Mouse (Mus musculus): ENCODE measurements around the gene Gm34653. TPM values are rescaled to one million over a fixed set of nuclear protein-coding genes. Genes with fewer than 3 reads are reported as not detected.
"Not testable (repeated sequence)": the region's sequence is repeated elsewhere in the genome, so short reads cannot be mapped to it uniquely, and the experiment has no call there.

Gene Gm34653
- polyA plus RNA-seq, 1 experiment from 2014 or later = 0.16 TPM

GRCm38 (mm10) chr2:34802565-34803245 is 30.1 kb upstream of the Gm34653 start:
- H3K9me3 ChIP-seq (replicated peaks); H3K27me3 ChIP-seq: not testable (repeated sequence)
- H3K9ac ChIP-seq = peak overlapping the region; percentile 89
- peaks cover 22% of the 10 kb centered on the region for H3K36me3 ChIP-seq
- H3K4me3 ChIP-seq (replicated peaks) = peak overlapping the region; percentile 74
- peak overlapping the region; percentile 67 for H3K4me2 ChIP-seq
- ATAC-seq (replicated peaks; ENCODE audit: low FRiP score) = peak; percentile 59
- peaks cover 41% of the 10 kb centered on the region for H3K4me1 ChIP-seq
- 0% methylated on average over 32 of the region's 32 CpGs for WGBS
- peak overlapping the region; percentile 95 for H3K27ac ChIP-seq

- H3K27me3 ChIP-seq = no peaks in the 10 kb centered on the region
- 72% methylated on average over 3 of the region's 3 CpGs for WGBS
- peaks cover 31% of the 10 kb centered on the region for H3K36me3 ChIP-seq
- no peaks in the 10 kb centered on the region for H3K9me3 ChIP-seq (replicated peaks)
- H3K4me3 ChIP-seq (replicated peaks) = peak overlapping the region; percentile 28
- H3K4me1 ChIP-seq = peaks cover 35% of the 10 kb centered on the region
- no peak for ATAC-seq (replicated peaks; ENCODE audit: low FRiP score)
- no peak overlapping the region for H3K27ac ChIP-seq
- H3K9ac ChIP-seq = no peak overlapping the region
- H3K4me2 ChIP-seq = peak overlapping the region; percentile 47
Observed at GRCm38 (mm10) chr2:34803746-34804145, 29.1 kb upstream of the Gm34653 start.

DNA sequence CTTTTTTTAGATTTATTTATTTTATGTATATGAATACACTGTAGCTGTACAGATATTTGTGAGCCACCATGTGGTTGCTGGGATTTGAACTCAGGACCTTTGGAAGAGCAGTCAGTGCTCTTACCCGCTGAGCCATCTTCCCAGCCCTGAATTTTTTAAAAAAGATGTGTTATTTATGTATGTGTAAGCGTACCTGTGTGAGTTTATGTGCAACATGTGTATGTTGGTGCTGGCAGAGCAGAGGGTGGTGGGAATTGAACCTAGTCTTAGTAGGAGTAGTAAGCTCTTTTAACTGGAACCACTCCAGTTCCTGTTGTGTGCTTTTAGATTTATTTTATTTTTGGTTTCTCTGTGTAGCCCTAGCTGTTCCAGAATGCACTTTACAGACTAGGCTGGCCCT is 28.6 kb upstream of the Gm34653 start:
- no peak overlapping the region for H3K4me3 ChIP-seq (replicated peaks)
- no peak for ATAC-seq (replicated peaks; ENCODE audit: low FRiP score)
- no peaks in the 10 kb centered on the region for H3K27me3 ChIP-seq
- no peak overlapping the region for H3K27ac ChIP-seq
- H3K9ac ChIP-seq = no peak overlapping the region
- H3K4me1 ChIP-seq = peaks cover 31% of the 10 kb centered on the region
- 0 out of 2 replicates have a peak overlapping the region, but pooled peaks have one; percentile 47 for H3K4me2 ChIP-seq
- peaks cover 36% of the 10 kb centered on the region for H3K36me3 ChIP-seq
- 92% methylated on average over 2 of the region's 2 CpGs for WGBS
- H3K9me3 ChIP-seq (replicated peaks) = no peaks in the 10 kb centered on the region

GRCm38 (mm10) chr2:34804815-34805214 is 28.0 kb upstream of the Gm34653 start:
- Histone ChIP-seq H3K4me2 (no peak overlapping the region), H3K9me3 (replicated peaks) (no peaks in the 10 kb centered on the region), H3K4me1 (peaks cover 31% of the 10 kb centered on the region), H3K36me3 (peaks cover 39% of the 10 kb centered on the region), H3K27ac (no peak overlapping the region), H3K27me3 (no peaks in the 10 kb centered on the region), H3K9ac (no peak overlapping the region), H3K4me3 (replicated peaks) (no peak overlapping the region)
- WGBS = 73% methylated on average over 1 of the region's 1 CpGs
- no peak for ATAC-seq (replicated peaks; ENCODE audit: low FRiP score)

GRCm38 (mm10) chr2:34805364-34805950 is 27.4 kb upstream of the Gm34653 start:
- Histone ChIP-seq H3K36me3 (peaks cover 43% of the 10 kb centered on the region), H3K4me1 (peaks cover 25% of the 10 kb centered on the region), H3K4me2 (no peak overlapping the region), H3K4me3 (replicated peaks) (no peak overlapping the region), H3K27ac (no peak overlapping the region), H3K9ac (no peak overlapping the region), H3K9me3 (replicated peaks) (no peaks in the 10 kb centered on the region), H3K27me3 (no peaks in the 10 kb centered on the region)
- no peak for ATAC-seq (replicated peaks; ENCODE audit: low FRiP score)
- 78% methylated on average over 10 of the region's 10 CpGs for WGBS

DNA sequence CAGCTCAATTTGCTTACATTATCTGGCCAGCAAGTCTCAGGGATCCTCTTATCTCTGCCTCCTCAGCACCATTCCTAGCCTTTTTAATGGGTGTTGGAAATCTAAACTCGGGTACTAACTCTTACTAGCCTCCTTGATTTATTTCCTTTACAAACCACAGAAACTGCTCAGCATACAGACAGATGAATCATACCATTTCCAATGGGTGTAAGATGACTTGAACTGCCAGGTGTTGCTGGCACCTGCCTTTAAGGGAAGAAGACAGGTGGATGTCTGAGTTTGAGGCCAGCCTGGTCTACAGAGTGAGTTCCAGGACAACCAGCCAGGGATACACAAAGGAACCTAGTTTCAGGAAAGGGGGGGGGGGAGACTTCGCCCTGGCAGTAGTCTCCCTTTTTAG is 24.8 kb upstream of the Gm34653 start:
- Histone ChIP-seq H3K27ac (no peak overlapping the region), H3K27me3 (no peaks in the 10 kb centered on the region), H3K36me3 (peaks cover 68% of the 10 kb centered on the region), H3K9me3 (replicated peaks) (no peaks in the 10 kb centered on the region), H3K9ac (no peak overlapping the region), H3K4me3 (replicated peaks) (no peak overlapping the region), H3K4me2 (no peak overlapping the region), H3K4me1 (peaks cover 23% of the 10 kb centered on the region)
- 62% methylated on average over 2 of the region's 2 CpGs for WGBS
- ATAC-seq (replicated peaks; ENCODE audit: low FRiP score) = no peak

DNA sequence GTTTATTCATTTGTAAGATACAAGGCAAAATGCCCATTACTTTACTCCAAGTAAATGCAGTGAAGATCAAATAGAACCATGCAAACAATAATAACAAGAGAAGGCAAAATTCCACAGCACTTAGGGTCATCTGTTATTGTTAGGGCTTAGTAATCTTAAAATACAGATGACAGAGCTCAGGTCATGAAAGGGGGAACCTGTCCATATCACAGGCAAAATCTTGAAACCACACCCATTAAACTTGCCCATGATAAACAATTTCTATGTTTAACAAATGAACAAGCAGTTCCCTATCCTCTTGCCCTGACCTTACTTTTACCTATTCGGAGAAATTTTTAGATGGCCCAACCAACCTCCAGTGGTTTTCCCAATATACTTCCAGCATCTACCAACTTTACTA is 23.2 kb upstream of the Gm34653 start:
- H3K4me3 ChIP-seq (replicated peaks) = no peak overlapping the region
- H3K9me3 ChIP-seq (replicated peaks) = no peaks in the 10 kb centered on the region
- no peaks in the 10 kb centered on the region for H3K27me3 ChIP-seq
- peaks cover 10% of the 10 kb centered on the region; the same call in 1 of the 2 replicates for H3K4me1 ChIP-seq
- peaks cover 83% of the 10 kb centered on the region for H3K36me3 ChIP-seq
- WGBS = 97% methylated on average over 1 of the region's 1 CpGs
- no peak overlapping the region for H3K4me2 ChIP-seq
- H3K9ac ChIP-seq = no peak overlapping the region
- no peak overlapping the region for H3K27ac ChIP-seq
- no peak for ATAC-seq (replicated peaks; ENCODE audit: low FRiP score)

GRCm38 (mm10) chr2:34810775-34811174 is 22.0 kb upstream of the Gm34653 start:
- no peak overlapping the region for H3K27ac ChIP-seq
- H3K4me2 ChIP-seq = no peak overlapping the region
- no peak for ATAC-seq (replicated peaks; ENCODE audit: low FRiP score)
- H3K4me1 ChIP-seq = peaks cover 2% of the 10 kb centered on the region; the same call in 1 of the 2 replicates
- H3K36me3 ChIP-seq = peaks cover 86% of the 10 kb centered on the region
- H3K4me3 ChIP-seq (replicated peaks) = no peak overlapping the region
- no peak overlapping the region for H3K9ac ChIP-seq
- no peaks in the 10 kb centered on the region for H3K9me3 ChIP-seq (replicated peaks)
- no peaks in the 10 kb centered on the region for H3K27me3 ChIP-seq
- WGBS = 94% methylated on average over 3 of the region's 3 CpGs

DNA sequence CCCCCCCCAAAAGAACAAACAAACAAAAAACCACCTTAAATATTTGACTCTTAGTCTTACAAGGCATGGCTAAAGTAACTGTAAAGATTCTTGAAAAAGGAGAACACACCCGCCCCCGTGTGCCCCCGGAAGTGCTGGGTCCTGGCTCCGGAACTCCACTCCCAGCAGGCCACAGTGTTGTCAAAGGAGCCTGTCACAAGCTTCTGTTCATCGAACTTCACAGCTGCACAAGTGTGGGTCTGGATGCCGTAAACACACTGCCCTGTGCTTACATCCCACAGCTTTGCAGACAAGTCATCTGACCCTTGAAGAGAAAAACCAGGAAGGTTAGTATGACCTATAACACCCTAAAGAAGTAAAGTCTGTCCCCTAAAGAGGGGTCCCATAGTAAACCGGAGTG is 20.1 kb upstream of the Gm34653 start:
- no peak for ATAC-seq (replicated peaks; ENCODE audit: low FRiP score)
- Histone ChIP-seq H3K9me3 (replicated peaks) (no peaks in the 10 kb centered on the region), H3K36me3 (peaks cover 92% of the 10 kb centered on the region), H3K4me1 (no peaks in the 10 kb centered on the region), H3K4me3 (replicated peaks) (no peak overlapping the region), H3K4me2 (no peak overlapping the region), H3K27ac (no peak overlapping the region), H3K27me3 (no peaks in the 10 kb centered on the region), H3K9ac (no peak overlapping the region)
- 76% methylated on average over 7 of the region's 7 CpGs for WGBS

DNA sequence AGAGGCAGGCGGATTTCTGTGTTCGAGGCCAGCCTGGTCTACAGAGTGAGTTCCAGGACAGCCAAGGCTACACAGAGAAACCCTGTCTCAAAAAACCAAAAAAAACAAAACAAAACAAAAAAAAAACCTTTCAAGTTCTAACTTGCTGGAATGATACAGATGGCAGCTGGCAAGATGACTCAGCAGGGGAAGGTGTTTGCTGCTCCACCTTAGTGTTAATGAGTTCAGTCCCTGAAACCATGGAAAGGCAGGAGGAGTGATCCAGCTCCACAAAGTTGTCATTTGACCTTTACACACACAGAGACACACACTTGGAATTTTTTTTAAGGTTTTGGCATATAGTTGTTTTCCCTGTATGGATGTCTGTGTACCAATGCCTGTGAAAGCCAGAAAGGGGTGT is 16.9 kb upstream of the Gm34653 start:
- H3K4me2 ChIP-seq; H3K4me3 ChIP-seq (replicated peaks); H3K9me3 ChIP-seq (replicated peaks); H3K27me3 ChIP-seq; H3K4me1 ChIP-seq; H3K9ac ChIP-seq; ATAC-seq (replicated peaks; ENCODE audit: low FRiP score); H3K27ac ChIP-seq: not testable (repeated sequence)
- WGBS = 92% methylated on average over 2 of the region's 2 CpGs
- H3K36me3 ChIP-seq = peaks cover 93% of the 10 kb centered on the region

- no peaks in the 10 kb centered on the region for H3K27me3 ChIP-seq
- H3K9me3 ChIP-seq (replicated peaks) = no peaks in the 10 kb centered on the region
- WGBS = 94% methylated on average over 2 of the region's 2 CpGs
- H3K4me1 ChIP-seq = no peaks in the 10 kb centered on the region
- ATAC-seq (replicated peaks; ENCODE audit: low FRiP score) = no peak
- H3K4me3 ChIP-seq (replicated peaks) = no peak overlapping the region
- H3K4me2 ChIP-seq = no peak overlapping the region
- H3K9ac ChIP-seq = no peak overlapping the region
- no peak overlapping the region for H3K27ac ChIP-seq
- H3K36me3 ChIP-seq = peaks cover 85% of the 10 kb centered on the region
Observed at GRCm38 (mm10) chr2:34818492-34818891, 14.3 kb upstream of the Gm34653 start.

DNA sequence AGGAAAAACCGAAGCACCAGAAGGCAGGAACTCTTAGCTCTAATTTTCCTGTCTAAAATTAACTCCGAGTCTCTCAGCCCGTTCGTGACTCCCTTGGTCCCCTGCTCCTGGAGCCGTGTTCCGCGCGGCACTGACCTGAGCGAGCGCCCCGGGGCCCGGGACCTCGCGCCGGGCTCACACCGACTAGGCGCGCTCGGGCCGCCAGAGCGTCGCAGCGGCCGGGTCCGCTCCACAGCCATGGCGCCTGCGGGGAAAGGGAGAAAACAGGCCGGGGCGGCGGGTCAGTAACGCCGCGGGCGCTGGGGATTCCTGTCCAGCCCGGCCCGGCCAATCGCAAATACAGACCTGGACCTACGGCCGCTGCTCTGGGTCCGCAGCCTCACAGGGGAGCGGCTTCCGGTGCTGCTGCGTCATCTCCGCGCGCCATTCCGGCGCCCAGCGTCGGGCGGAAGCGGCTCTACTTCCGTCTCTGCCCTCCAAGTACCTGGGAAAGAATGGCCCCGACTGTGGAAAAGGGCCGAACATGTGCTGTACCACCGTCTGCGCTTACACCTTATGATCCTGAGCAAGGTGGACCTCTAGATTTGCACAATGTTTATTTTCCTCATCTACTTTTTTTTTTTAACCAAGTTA is 6.9 kb upstream of the Gm34653 start, which contains the start of gene Fbxw2:
TSS of gene Fbxw2 (minus strand) at position 485 of the 633 bp plus-strand sequence.
- Histone ChIP-seq H3K36me3 (peaks cover 22% of the 10 kb centered on the region), H3K4me2 (peak within 1 kb of the TSS; percentile 89), H3K9me3 (replicated peaks) (0 out of 2 replicates have a peak, but pooled peaks cover 4% of the 10 kb centered on the region), H3K27ac (peak within 1 kb of the TSS; percentile 92), H3K4me3 (replicated peaks) (peak within 1 kb of the TSS; percentile 85), H3K9ac (peak within 1 kb of the TSS; percentile 96), H3K27me3 (no peaks in the 10 kb centered on the region), H3K4me1 (peaks cover 22% of the 10 kb centered on the region)
- WGBS = under 1% methylated on average over 57 of the region's 57 CpGs
- peak; percentile 98 for ATAC-seq (replicated peaks; ENCODE audit: low FRiP score)

Data from kidney, embryonic 15.5 days (tissue).